Mouse (Mus musculus) hindlimb bud, embryonic 11.5 days (tissue): ENCODE measurements around the gene Gm49380.

Experiments used
- DNase-seq: peaks from one replicate; pipeline ENCODE4 v3.0.0-alpha.2; 2012; ENCODE audit warnings: low read depth, low spot score; ENCODE audit errors: extremely low spot score

The Gm49380 gene

GRCm38 (mm10) chr9:44075996-44076763 lies 37.1 kb downstream of the Gm49380 start:
- no peak for DNase-seq

- no peak for DNase-seq
Measured at GRCm38 (mm10) chr9:44075276-44075995, 37.9 kb downstream of the Gm49380 start.

- DNase-seq = no peak
Measured at GRCm38 (mm10) chr9:44074395-44075275, 38.7 kb downstream of the Gm49380 start.

- DNase-seq = no peak
Measured at GRCm38 (mm10) chr9:44073115-44073514, 40.2 kb downstream of the Gm49380 start.

GRCm38 (mm10) chr9:44072599-44072915 lies 40.7 kb downstream of the Gm49380 start:
- DNase-seq = no peak

GRCm38 (mm10) chr9:44071914-44072598 lies 41.2 kb downstream of the Gm49380 start:
- no peak for DNase-seq

- DNase-seq = no peak
Measured at GRCm38 (mm10) chr9:44070844-44071231, 42.5 kb downstream of the Gm49380 start.

GRCm38 (mm10) chr9:44070113-44070843 lies 43.0 kb downstream of the Gm49380 start:
- no peak for DNase-seq

GRCm38 (mm10) chr9:44069252-44069651 lies 44.0 kb downstream of the Gm49380 start:
- no peak for DNase-seq

- no peak for DNase-seq
Measured at GRCm38 (mm10) chr9:44067960-44068330, 45.4 kb downstream of the Gm49380 start.

- no peak for DNase-seq
Measured at GRCm38 (mm10) chr9:44067241-44067959, 45.9 kb downstream of the Gm49380 start.

GRCm38 (mm10) chr9:44066785-44067225 lies 46.5 kb downstream of the Gm49380 start, which contains the start of gene Usp2:
Gene Usp2 (plus strand): TSS chr9:44067021.
- DNase-seq = peak; percentile 83

GRCm38 (mm10) chr9:44065177-44065576 lies 48.1 kb downstream of the Gm49380 start:
- no peak for DNase-seq

- no peak for DNase-seq
Measured at GRCm38 (mm10) chr9:44058606-44059005, 54.7 kb downstream of the Gm49380 start.

- DNase-seq = no peak
Measured at GRCm38 (mm10) chr9:44053936-44054335, 59.4 kb downstream of the Gm49380 start.

- no peak for DNase-seq
Measured at GRCm38 (mm10) chr9:44052855-44053254, 60.4 kb downstream of the Gm49380 start.

- no peak for DNase-seq
Measured at GRCm38 (mm10) chr9:44049381-44050165, 63.7 kb downstream of the Gm49380 start.

GRCm38 (mm10) chr9:44048541-44049380 lies 64.5 kb downstream of the Gm49380 start:
- DNase-seq = no peak
